Mouse (Mus musculus) adipocyte (in vitro differentiated cells): ENCODE results near the gene Vmn1r20.
A peak's percentile ranks its signal among the peaks of the same experiment; 100 is the strongest.
"Not testable (repeated sequence)": the region's sequence is repeated elsewhere in the genome, so short reads cannot be mapped to it uniquely, and the experiment has no call there.

Experiments
- DNase-seq: peaks from one replicate; pipeline ENCODE4 v3.0.0-alpha.2; 2016; ENCODE audit warnings: low spot score

The Vmn1r20 gene

DNA sequence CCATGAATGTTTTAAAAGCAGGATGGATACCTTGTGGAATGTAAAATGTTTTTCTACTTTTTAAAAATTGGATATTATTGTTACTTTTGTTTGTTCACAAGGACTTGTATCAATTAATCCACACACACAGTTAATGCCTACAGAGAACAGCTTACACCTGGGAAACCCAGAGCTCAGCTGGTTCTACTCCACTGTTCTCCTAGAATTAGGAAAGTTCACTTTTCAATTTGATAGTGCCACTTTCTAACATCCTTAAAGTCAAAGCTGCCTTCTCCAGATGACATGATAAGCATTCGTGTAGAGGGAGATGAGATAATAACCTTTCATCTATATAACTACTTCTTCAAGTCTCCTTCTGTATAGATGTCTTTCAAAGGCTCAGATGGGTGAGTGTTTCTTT lies at the start of gene Vmn1r20:
Gene Vmn1r20 (plus strand): TSS at position 301 of the 400 bp plus-strand sequence.
- DNase-seq = no peak

DNA sequence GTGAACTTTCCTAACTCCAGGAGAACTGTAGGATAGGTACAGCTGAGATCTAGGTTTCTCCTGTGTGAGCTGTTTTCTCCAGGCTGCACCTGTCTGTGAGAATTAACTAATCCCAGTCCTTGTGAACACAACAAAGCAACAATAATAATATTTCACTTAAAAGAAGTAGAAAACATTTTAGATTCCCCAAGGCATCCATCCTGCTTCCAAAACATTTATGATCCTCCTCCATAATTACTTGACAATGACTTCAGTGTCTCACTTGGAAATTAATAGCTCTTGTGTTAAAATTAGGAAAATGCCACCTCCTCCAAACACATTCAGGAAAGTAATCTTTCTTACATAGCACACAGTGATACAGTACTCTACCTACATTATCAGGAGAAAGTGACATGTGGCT lies 33.0 kb upstream of the Vmn1r20 start, which contains the start of gene Vmn1r18:
Gene Vmn1r18 (minus strand): TSS at position 101 of the 400 bp plus-strand sequence.
- no peak for DNase-seq

DNA sequence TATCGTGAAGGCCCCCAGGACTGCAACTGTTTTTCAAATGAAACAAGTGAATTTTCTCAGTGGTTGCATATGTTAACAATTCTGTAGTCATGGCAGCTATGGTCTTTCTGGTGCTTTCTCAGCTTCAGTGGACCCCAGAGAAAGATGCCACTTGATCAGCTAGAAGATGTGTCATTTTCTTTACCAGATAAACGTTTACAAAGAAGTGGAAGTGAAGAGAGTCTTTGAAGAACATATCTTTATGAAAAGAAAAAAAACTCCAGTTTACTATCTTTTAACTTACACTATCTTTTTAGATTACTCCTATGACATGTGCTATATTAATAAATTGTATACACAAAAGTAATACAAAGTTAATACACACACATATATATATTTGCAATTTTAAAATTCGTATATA lies 25.2 kb upstream of the Vmn1r20 start, which contains the start of gene Vmn1r19:
Gene Vmn1r19 (plus strand): TSS at position 301 of the 400 bp plus-strand sequence.
- DNase-seq = not testable (repeated sequence)

- peak; percentile 51 for DNase-seq
Observed at GRCm38 (mm10) chr6:57431196-57431595, 2.5 kb downstream of the Vmn1r20 start.

- not testable (repeated sequence) for DNase-seq
Observed at GRCm38 (mm10) chr6:57468161-57468560, 39.4 kb downstream of the Vmn1r20 start.
